Mouse (Mus musculus) kidney, postnatal 25 days (tissue): ENCODE results near the gene Pdcd6.
A peak's percentile ranks its signal among the peaks of the same experiment; 100 is the strongest.

Source experiments
- DNase-seq, 2 experiments: peaks; one replicate each; pipeline ENCODE4 v3.0.0; 2021; ENCODE audit warnings: mixed read lengths in 2 of 2

Gene Pdcd6

GRCm38 (mm10) chr13:74317170-74317849 is at the start of gene Pdcd6:
Gene Pdcd6 (minus strand): TSS chr13:74317580.
- peak; percentile 95 to 98 for DNase-seq

DNA sequence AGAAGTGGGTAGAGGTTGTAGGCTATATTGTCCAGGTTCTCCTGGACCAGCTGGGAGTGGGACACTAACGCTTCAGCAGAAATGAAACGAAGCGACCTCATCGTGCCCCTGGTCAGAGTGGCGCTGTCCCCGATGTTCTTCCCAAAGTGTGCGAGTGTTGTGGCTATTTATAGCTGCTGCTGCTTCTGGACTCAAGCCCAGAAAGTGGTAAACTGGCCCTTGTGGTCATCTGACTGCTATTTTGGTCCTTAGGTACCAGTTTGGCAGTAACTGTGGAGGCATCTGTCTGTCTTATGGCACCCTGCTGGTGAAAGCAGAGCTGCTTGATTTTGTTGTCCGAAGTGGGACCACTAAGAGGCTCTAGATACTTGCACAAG is 46.5 kb upstream of the Pdcd6 start, which contains the start of gene Lrrc14b:
Gene Lrrc14b (minus strand): TSS at position 147 of the 377 bp plus-strand sequence.
- DNase-seq = peak; percentile 43 to 67

DNA sequence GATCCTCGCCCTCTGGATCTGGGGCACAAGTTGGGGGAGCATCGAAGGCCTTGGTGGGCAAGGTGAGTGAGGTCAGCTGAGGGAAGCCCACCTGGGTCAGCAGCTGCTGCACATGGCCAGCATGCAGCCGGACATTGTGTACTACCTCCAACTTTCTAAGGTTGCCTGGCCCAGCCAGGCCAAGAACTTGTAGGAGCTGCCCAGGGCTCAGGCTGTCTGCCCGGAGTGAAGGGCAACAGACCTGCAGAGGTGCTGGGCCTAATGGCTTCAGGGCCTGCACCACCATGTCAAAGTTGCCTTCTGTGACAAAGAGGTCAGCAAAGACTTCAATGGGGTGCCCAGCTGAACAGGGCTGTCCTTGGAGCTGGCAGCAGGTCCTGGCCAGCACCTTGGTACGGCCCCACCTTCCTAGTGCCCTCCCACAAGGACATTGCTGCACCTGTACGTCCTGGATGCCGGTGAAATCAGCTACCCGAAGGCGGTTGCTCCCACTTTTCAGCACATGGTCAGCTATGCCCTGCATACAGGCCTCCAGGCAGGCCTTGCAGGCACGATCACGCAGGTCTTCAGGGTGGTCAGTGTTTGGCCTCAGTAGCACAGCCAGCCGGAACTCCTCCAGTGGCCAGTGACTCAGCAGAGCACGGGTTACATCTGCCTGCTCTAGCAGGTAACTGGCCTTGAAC is 45.9 kb upstream of the Pdcd6 start:
- DNase-seq = peak; percentile 5 to 63

DNA sequence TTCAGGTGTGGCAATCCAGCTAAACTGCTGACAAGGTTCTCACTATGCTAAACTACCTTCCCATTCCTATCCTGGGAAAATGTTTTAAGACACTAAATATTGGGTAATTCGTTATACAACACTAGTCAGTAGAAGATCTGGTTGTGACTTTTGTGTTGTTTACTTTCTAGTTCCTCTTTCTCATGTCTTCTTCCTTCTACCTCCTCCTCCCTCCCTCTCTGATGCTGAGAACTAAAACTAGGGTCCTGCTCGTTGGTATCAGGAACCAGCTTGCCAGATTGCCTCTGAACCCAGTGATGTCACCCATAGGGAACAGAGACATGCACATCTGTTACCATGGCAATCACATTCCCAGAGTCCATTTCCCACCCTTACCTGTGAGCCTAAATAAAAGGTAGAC is 44.8 kb upstream of the Pdcd6 start:
- DNase-seq = no peak

DNA sequence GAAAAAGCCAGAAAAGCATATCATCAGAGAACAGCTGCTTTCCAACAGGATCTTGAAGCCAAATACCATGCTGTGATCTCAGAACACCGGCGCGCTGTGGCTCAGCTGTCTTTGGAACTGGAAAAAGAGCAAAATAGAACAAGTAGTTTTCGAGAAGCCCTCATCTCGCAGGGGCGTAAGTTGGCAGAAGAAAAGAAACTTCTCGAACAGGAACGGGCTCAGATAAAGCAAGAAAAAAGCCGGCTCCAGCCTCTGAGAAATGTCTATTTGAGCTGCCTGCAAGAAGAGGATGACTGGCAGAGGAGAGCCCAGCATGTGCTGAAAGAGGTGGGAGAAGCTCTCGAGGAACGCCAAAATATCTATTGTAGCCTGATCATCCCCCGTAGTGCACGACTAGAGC is 39.1 kb upstream of the Pdcd6 start:
- DNase-seq = no peak

DNA sequence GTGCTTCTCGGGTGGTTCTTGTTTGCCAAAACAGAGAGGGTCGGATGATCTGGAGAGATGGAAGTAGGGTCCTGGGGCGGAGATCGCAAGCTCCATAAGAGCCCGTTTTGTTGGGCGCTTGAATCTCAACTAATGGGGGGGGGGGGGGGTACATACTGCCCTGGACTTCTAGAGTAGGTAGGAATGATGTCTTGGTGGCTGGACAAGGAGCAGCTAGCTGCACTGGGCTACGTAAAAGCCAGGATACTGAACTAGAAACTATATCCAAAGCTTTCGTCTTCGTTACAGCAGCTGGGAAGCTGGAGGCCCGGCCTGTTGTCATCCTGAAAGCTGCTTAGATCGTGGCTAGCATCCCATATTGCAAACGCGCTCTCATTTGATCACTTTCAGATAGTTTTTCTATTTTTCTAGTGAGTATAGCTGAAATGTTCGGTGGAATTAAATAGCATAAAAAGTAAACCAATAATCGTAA is 33.1 kb upstream of the Pdcd6 start:
- peak in 1 of 2 experiments; percentile 15 for DNase-seq

DNA sequence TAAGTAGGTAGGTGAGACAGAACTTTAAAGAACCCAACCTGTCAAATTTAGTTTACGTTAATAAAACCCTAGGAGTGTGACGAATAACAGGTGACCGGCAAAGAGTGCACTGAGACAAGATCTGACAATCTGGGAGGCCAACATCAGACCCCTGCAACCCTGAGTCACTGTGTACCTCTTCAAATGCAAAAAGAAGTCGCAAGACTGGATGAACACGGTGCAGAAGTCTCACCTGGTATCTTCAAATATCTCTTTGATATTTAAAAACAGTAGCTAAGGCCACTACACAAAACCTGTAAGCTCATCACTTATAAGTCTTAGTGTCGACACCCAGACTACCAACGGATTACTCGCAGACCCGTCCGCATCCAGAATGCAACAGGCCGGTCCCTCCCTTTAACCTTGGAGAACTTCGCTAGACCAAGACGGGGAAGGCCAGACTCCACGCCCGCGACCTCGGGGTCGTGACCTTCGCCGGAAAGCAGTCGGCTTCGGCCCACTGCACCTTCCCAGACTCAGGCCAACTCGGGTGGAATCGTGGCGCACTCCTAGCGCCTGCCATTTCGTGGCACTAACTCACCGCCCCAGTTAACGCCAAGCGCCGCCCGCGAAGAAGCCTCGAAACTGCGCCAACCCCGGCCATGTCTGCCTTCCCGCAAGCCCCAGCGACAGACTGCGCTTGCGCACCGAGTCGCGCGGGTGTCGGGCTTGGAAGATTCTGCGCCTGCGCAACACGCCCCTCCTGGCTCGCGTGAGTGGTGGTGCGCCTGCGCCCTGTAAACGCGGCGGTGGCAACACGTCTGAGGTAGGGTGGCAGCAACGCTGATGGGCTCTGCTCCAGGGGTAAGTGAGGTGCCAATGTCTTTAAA is 32.4 kb upstream of the Pdcd6 start, which contains the start of the genes Sdha and Ccdc127:
Gene Sdha (minus strand): TSS at position 715 of the 869 bp plus-strand sequence.
Gene Ccdc127 (plus strand): TSS at position 744 of the 869 bp plus-strand sequence.
- DNase-seq = peak; percentile 96 to 97

DNA sequence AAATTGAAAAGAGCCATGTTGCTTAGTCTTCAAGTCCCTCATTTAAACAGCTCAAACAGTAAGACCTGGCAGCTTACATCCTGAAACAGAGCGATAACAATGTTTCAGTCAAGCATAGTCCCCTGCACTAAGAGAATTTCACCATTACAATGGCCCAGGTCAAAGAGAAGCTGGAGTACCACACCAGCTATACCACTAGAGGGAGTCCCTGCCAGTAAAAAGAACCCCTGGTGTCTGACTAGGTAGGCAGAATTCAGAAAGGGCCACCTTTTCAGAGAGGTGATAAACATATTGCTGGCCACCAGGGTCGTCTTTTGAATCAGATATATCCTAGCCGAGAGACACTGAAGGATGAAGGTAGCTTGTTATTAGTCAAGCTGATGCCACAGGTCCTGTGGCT is 23.7 kb upstream of the Pdcd6 start:
- peak; percentile 43 to 59 for DNase-seq

- DNase-seq = no peak
Observed at GRCm38 (mm10) chr13:74329321-74329720, 11.9 kb upstream of the Pdcd6 start.

DNA sequence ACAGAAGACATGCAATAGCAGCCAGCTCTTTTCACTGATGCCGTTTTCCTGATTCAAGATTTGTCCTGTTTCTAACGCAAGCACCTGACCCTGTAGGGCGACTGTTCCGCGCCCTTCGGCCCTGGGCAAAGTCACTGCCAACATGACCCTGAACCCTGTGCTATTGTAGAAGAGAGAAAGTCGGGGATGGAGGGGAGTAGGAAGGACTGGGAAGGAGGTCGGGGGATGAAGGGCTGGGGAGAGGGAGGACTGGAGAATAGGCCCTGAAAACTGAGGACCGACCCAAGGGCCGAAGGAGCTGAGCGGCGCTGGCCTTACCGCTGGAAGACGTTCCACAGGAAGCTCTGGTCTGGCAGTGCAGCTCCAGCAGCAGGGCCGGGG is 601 bp downstream of the Pdcd6 start:
- peak; percentile 39 to 71 for DNase-seq

- peak in 1 of 2 experiments; percentile 37 for DNase-seq
Observed at GRCm38 (mm10) chr13:74316386-74316785, 994 bp downstream of the Pdcd6 start.

- no peak for DNase-seq
Observed at GRCm38 (mm10) chr13:74314616-74315015, 2.8 kb downstream of the Pdcd6 start.

DNA sequence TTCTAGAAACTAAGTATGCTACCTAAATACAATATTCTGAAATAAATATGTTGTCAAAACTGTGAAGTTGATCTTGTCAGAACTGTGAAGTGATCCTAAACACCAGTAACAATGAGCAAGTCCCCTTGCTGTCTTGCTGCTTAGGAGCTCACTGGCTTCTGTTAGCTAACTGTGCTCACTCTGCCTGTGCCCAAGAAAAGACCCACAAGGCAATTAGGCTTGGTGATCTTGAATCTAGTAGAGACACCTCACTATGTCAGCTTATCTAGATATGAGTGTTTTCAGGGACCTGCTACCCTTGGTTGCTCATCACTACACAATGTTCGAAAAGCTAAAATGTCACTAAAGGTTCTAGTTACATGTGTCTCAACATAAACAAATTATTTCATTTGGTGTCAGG is 11.6 kb downstream of the Pdcd6 start:
- no peak for DNase-seq

GRCm38 (mm10) chr13:74305380-74305779 is 12.0 kb downstream of the Pdcd6 start:
- DNase-seq = no peak

DNA sequence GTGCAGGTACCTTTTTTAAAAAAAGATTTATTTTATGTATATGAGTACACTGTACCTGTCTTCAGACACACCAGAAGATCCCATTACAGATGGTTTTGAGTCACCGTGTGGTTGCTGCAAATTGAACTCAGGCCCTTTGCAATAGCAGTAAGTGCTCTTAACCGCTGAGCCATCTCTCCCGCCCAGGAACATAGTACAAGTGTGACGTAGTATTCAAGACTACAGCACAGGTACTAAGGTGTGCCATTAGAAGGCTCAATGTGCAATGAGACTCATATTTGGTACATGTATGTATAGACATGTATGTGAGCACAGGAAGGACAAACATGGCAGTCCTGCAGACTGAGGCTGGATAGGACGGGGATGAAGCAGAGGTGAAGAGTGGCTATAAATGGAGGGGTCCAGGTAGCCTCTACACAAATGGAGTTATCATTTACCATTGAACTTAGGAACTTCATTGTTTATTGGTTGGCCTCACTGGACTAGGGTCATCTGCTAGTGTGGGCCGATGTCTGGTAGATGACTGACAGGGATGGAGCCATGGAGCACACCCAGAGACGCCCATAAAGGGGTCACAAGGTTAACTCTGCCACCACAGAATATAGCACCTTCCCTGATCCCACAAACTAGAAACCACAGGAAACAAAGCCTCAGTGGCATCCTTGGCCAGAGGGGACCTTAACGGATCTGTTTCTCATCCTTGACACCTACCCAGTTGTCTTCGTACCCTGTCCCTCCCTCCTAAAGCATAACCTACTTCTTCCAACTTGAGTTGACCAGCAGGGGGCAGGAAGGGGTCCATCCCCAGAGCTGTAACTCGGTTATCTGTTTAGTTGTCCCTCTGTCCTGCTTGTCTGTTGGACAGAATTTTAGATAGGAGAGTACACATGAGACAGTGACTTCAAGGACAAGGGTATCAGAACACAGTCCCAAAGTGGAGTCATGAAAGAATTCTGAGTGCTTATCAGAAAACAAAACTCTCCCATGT is 15.0 kb downstream of the Pdcd6 start:
- DNase-seq = peak in 1 of 2 experiments; percentile 6

DNA sequence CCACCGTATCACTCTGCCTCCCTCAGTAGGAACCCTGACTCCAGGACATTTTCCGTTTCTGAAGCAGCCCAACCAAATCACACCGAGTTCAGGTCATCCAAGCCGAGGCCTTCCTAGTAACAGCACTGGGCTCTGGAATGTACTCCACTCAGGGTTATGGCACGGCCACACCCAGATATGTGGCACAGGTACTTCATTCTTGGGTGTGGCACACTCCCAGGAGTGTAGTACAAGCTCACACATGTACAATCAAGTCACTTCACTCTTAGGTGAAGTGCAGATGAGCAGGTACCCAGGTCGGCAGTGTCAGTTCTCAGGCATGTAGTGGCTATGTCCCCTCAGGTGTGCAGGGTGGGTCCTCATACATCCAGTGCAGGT is 15.8 kb downstream of the Pdcd6 start:
- DNase-seq = peak in 1 of 2 experiments; percentile 29

DNA sequence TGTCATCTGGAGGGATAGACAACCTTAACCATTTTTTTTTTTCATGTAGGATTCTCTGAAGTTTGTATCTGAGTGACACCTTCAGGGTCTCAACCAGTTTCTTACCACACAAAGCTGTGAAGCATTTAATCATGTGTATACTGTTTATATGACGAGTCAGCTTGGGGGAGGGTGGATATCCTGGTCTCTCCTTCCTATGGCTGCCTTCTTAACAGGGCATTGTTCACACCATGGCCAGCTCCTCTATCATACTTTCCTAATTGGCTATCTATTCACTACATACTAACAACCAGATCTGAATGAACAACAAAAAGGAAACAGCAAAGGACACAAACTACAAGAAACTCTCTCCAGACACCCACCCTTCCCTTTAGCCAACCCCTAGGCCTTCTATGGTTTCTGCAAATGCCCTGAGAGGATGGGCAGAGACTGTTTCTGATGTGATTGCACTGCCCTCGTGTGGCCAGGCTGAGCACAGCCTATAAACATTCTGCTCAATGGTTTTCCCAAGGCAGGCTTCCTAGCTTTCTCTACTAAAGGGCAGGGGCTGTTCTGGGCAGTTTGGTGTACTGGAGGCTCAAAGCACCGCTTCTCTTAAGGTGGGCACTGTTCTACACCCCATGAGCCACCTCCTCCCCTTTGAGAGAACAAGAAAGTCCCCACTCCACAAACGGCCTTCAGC is 16.3 kb downstream of the Pdcd6 start:
- DNase-seq = peak; percentile 63 to 73

DNA sequence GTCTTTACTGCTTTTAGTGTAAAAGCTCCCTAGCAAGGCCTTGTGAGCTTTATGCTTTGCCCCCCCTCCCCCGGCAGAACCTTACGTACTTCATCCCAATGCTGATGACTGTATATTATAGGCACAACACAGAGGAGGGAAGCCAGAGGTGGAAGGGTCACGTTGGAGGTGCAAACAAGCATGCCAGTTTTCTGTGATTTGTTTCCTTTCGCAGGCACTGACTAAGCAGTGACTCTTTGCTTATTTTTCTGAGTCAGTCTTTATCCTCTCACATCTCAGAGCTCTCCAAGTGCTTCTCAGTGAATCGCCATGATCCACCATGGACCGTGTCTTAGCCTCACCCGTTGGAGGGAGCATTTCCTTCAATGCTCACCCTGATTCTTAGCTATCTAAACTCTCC is 21.0 kb downstream of the Pdcd6 start:
- no peak for DNase-seq

DNA sequence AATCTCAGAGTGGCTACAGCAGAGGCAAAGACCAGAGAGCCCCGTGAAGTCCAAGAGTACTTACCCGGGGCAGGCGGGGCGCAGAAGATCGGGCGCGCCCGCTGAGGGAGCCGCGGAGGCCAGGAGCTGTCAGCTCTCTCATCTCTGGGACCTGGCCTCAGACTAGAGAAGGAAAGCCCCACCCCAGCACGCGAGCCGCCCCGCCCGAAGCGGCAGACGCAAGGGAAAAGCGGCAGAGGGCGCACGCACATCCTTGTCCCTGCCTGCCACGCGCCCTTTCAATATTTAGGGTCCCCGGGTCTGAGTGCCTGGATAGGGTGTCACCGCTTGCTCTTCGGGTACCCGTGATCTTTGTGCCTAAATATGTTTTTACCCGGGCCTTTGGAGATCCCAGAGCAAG is 25.2 kb downstream of the Pdcd6 start, which contains the start of gene Ahrr:
Gene Ahrr (minus strand): TSS at position 165 of the 400 bp plus-strand sequence.
- DNase-seq = peak; percentile 27 to 33

DNA sequence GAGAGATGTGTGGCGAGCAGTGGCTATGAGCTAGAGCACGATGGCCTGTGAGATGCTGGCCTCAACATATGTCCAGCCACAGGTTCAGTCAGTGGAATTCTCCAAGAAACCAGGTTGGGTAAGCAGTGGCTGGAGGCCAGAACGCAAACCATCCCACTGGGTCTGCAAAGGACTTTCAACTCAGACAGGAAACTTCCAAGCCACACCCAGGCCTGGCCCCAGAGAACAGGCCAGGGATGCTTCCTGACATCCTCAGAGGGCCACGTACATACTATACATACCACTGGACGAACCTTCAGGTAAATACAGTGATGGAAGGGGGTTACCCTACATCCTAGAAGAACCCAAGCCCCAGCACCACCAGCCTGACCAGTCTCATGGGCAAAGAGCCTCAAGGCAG is 27.7 kb downstream of the Pdcd6 start:
- DNase-seq = no peak

GRCm38 (mm10) chr13:74282299-74282698 is 35.1 kb downstream of the Pdcd6 start:
- no peak for DNase-seq
